Mouse (Mus musculus): ENCODE measurements around the gene Pml.
"Not testable (repeated sequence)": the region's sequence is repeated elsewhere in the genome, so short reads cannot be mapped to it uniquely, and the experiment has no call there.

Pml gene

GRCm38 (mm10) chr9:58272068-58272541 lies 22.5 kb upstream of the Pml start:
- intact Hi-C loops (cut with DNase I): no loop called here

GRCm38 (mm10) chr9:58271551-58271950 lies 22.0 kb upstream of the Pml start:
- intact Hi-C loops (cut with DNase I): not testable (repeated sequence)

GRCm38 (mm10) chr9:58271109-58271508 lies 21.5 kb upstream of the Pml start:
- intact Hi-C loops (cut with DNase I): no loop called here

GRCm38 (mm10) chr9:58270081-58270480 lies 20.5 kb upstream of the Pml start:
- intact Hi-C loops (cut with DNase I): no loop called here

GRCm38 (mm10) chr9:58268384-58269313 lies 19.1 kb upstream of the Pml start:
- intact Hi-C loops (cut with DNase I): loop anchor here (5.0 kb wide), 1 partner anchor 41 kb away; no protein-coding TSS in a partner anchor

- intact Hi-C loops (cut with DNase I): loop anchor here (5.0 kb wide), 1 partner anchor 40 kb away; no protein-coding TSS in a partner anchor
Measured at GRCm38 (mm10) chr9:58267046-58267445, 17.5 kb upstream of the Pml start.

- intact Hi-C loops (cut with DNase I): loop anchor here (5.0 kb wide), 1 partner anchor 39 kb away; no protein-coding TSS in a partner anchor
Measured at GRCm38 (mm10) chr9:58266571-58267011, 17.0 kb upstream of the Pml start.

GRCm38 (mm10) chr9:58265368-58265767 lies 15.8 kb upstream of the Pml start:
- intact Hi-C loops (cut with DNase I): loop anchor here (5.0 kb wide), 1 partner anchor 38 kb away; no protein-coding TSS in a partner anchor

- intact Hi-C loops (cut with DNase I): no loop called here
Measured at GRCm38 (mm10) chr9:58262507-58262906, 12.9 kb upstream of the Pml start.

- intact Hi-C loops (cut with DNase I): no loop called here
Measured at GRCm38 (mm10) chr9:58255704-58256685, 6.4 kb upstream of the Pml start.

- intact Hi-C loops (cut with DNase I): no loop called here
Measured at GRCm38 (mm10) chr9:58255105-58255504, 5.5 kb upstream of the Pml start.

- intact Hi-C loops (cut with DNase I): not testable (repeated sequence)
Measured at GRCm38 (mm10) chr9:58253805-58254122, 4.2 kb upstream of the Pml start.

- intact Hi-C loops (cut with DNase I): no loop called here
Measured at GRCm38 (mm10) chr9:58253033-58253804, 3.6 kb upstream of the Pml start, which contains the start of gene Stoml1. TSS of gene Stoml1 (plus strand) at chr9:58253164.

- intact Hi-C loops (cut with DNase I): not testable (repeated sequence)
Measured at GRCm38 (mm10) chr9:58250730-58251129, 1.1 kb upstream of the Pml start.

GRCm38 (mm10) chr9:58250322-58250721 lies 736 bp upstream of the Pml start:
- intact Hi-C loops (cut with DNase I): no loop called here

GRCm38 (mm10) chr9:58248746-58249413 lies 706 bp downstream of the Pml start:
- intact Hi-C loops (cut with DNase I): loop anchor here (5.0 kb wide), 1 partner anchor 33 kb away; no protein-coding TSS in a partner anchor

GRCm38 (mm10) chr9:58247064-58247759 lies 2.4 kb downstream of the Pml start:
- intact Hi-C loops (cut with DNase I): loop anchor here (1.0 to 5.0 kb wide), 2 partner anchors 23 to 35 kb away; no protein-coding TSS in a partner anchor

- intact Hi-C loops (cut with DNase I): loop anchor here (5.0 kb wide), 1 partner anchor 36 kb away; no protein-coding TSS in a partner anchor
Measured at GRCm38 (mm10) chr9:58246083-58246591, 3.4 kb downstream of the Pml start.

- intact Hi-C loops (cut with DNase I): no loop called here
Measured at GRCm38 (mm10) chr9:58243696-58244095, 5.9 kb downstream of the Pml start.
